Mouse (Mus musculus): ENCODE measurements around the gene Ankdd1b. TPM values are rescaled to one million over a fixed set of nuclear protein-coding genes. Genes with fewer than 3 reads are reported as not detected.

The Ankdd1b gene
- total RNA-seq, 2 experiments from 2014 or later, result 0.04 to 0.17 TPM

GRCm38 (mm10) chr13:96457566-96457965 is 13.4 kb downstream of the Ankdd1b start:
- ATAC-seq (replicated peaks; ENCODE audit: poor library complexity), result no peak

- ATAC-seq (replicated peaks; ENCODE audit: poor library complexity), result no peak
These were observed 16.7 kb downstream of the Ankdd1b start for GRCm38 (mm10) chr13:96454288-96454687.

GRCm38 (mm10) chr13:96452621-96453020 is 18.4 kb downstream of the Ankdd1b start:
- ATAC-seq (replicated peaks; ENCODE audit: poor library complexity), result no peak

- ATAC-seq (replicated peaks; ENCODE audit: poor library complexity), result no peak
These were observed 19.4 kb downstream of the Ankdd1b start for GRCm38 (mm10) chr13:96451386-96452140.

- no peak for ATAC-seq (replicated peaks; ENCODE audit: poor library complexity)
These were observed 20.1 kb downstream of the Ankdd1b start for GRCm38 (mm10) chr13:96450869-96451268.

GRCm38 (mm10) chr13:96450205-96450856 is 20.7 kb downstream of the Ankdd1b start:
- ATAC-seq (replicated peaks; ENCODE audit: poor library complexity), result no peak

- no peak for ATAC-seq (replicated peaks; ENCODE audit: poor library complexity)
These were observed 30.6 kb downstream of the Ankdd1b start for GRCm38 (mm10) chr13:96440436-96440835.

- peak; percentile 50 for ATAC-seq (replicated peaks; ENCODE audit: poor library complexity)
These were observed 34.1 kb downstream of the Ankdd1b start for GRCm38 (mm10) chr13:96436921-96437320.

GRCm38 (mm10) chr13:96435793-96436192 is 35.2 kb downstream of the Ankdd1b start:
- ATAC-seq (replicated peaks; ENCODE audit: poor library complexity), result peak; percentile 14; the same call in 1 of the 2 replicates

- ATAC-seq (replicated peaks; ENCODE audit: poor library complexity), result no peak
These were observed 36.1 kb downstream of the Ankdd1b start for GRCm38 (mm10) chr13:96434899-96435331.

GRCm38 (mm10) chr13:96433648-96434190 is 37.3 kb downstream of the Ankdd1b start:
- ATAC-seq (replicated peaks; ENCODE audit: poor library complexity), result peak; percentile 51

- no peak for ATAC-seq (replicated peaks; ENCODE audit: poor library complexity)
These were observed 38.0 kb downstream of the Ankdd1b start for GRCm38 (mm10) chr13:96433041-96433440.

GRCm38 (mm10) chr13:96432376-96432811 is 38.6 kb downstream of the Ankdd1b start:
- ATAC-seq (replicated peaks; ENCODE audit: poor library complexity), result no peak

GRCm38 (mm10) chr13:96431595-96432156 is 39.3 kb downstream of the Ankdd1b start:
- ATAC-seq (replicated peaks; ENCODE audit: poor library complexity), result peak; percentile 93

- no peak for ATAC-seq (replicated peaks; ENCODE audit: poor library complexity)
These were observed 42.5 kb downstream of the Ankdd1b start for GRCm38 (mm10) chr13:96428531-96428930.

GRCm38 (mm10) chr13:96426044-96426443 is 45.0 kb downstream of the Ankdd1b start:
- ATAC-seq (replicated peaks; ENCODE audit: poor library complexity), result no peak

- ATAC-seq (replicated peaks; ENCODE audit: poor library complexity), result no peak
These were observed 46.3 kb downstream of the Ankdd1b start for GRCm38 (mm10) chr13:96424496-96425274.

- ATAC-seq (replicated peaks; ENCODE audit: poor library complexity), result no peak
These were observed 49.8 kb downstream of the Ankdd1b start for GRCm38 (mm10) chr13:96421230-96421629.

- no peak for ATAC-seq (replicated peaks; ENCODE audit: poor library complexity)
These were observed 52.5 kb downstream of the Ankdd1b start for GRCm38 (mm10) chr13:96418487-96418886.

GRCm38 (mm10) chr13:96417261-96417813 is 53.7 kb downstream of the Ankdd1b start:
- no peak for ATAC-seq (replicated peaks; ENCODE audit: poor library complexity)

All from megakaryocyte progenitor cell, adult 5-6 weeks (primary cell).